Mouse (Mus musculus): ENCODE results near the gene Cand1. TPM values are rescaled to one million over a fixed set of nuclear protein-coding genes. Genes with fewer than 3 reads are reported as not detected.

The Cand1 gene
- total RNA-seq, 2 experiments from 2014 or later, result 144 to 158 TPM

- DNase-seq (ENCODE audit: extremely low spot score in 1 of 2, low spot score in 2 of 2), result no peak
- TF ChIP-seq CTCF (IDR thresholded peaks at IDR 0.05), result peak; percentile 51
- intact Hi-C loops (cut with DNase I), result loop anchor here (10.0 kb wide), 1 partner anchor 567 kb away; no protein-coding TSS in a partner anchor
- no peak overlapping the region for H3K4me3 ChIP-seq
- no peak overlapping the region for H3K27ac ChIP-seq
Measured at GRCm38 (mm10) chr10:119161820-119162382, 78.0 kb downstream of the Cand1 start.

GRCm38 (mm10) chr10:119160161-119160560, 79.7 kb downstream of the Cand1 start:
- Histone ChIP-seq H3K4me3 (no peak overlapping the region), H3K27ac (no peak overlapping the region)
- DNase-seq (ENCODE audit: extremely low spot score in 1 of 2, low spot score in 2 of 2), result no peak
- no peak for TF ChIP-seq CTCF (IDR thresholded peaks at IDR 0.05)
- intact Hi-C loops (cut with DNase I), result loop anchor here (10.0 kb wide), 1 partner anchor 565 kb away; no protein-coding TSS in a partner anchor

GRCm38 (mm10) chr10:119149261-119149660, 90.6 kb downstream of the Cand1 start:
- intact Hi-C loops (cut with DNase I), result no loop called here
- H3K4me3 ChIP-seq, result no peak overlapping the region
- no peak for TF ChIP-seq CTCF (IDR thresholded peaks at IDR 0.05)
- no peak overlapping the region for H3K27ac ChIP-seq
- no peak for DNase-seq (ENCODE audit: extremely low spot score in 1 of 2, low spot score in 2 of 2)

Other genes with a start within 250 kb of the Cand1 start
- 10 to 100 TPM; 20.3 to 22.2 TPM for gene Grip1, start 213.8 kb upstream of the Cand1 start, total RNA-seq (2021)

All from left cerebral cortex, adult 2 months (tissue).